Mouse (Mus musculus) forebrain, postnatal 0 days (tissue): ENCODE measurements around the gene Gpr87. TPM values are rescaled to one million over a fixed set of nuclear protein-coding genes. Genes with fewer than 3 reads are reported as not detected.

Source experiments
- ATAC-seq: fragments of 200-750 bp; cut with Nextera tagmentation; 2 replicates; pipeline ENCODE4 v1.8.0; 2017; ENCODE audit warnings: mild to moderate bottlenecking, moderate library complexity
- DNase-seq: peaks from one replicate; pipeline ENCODE4 v3.0.0-alpha.2; 2015
- H3K27ac ChIP-seq: fragments of 300-500 bp; sonication (generic); 2 replicates; pipeline ENCODE4 v1.5.1; 2014; ENCODE audit warnings: low read depth, mild to moderate bottlenecking, antibody characterized with exemption, low read length, moderate library complexity, mixed read lengths
- H3K27me3 ChIP-seq: fragments of 300-500 bp; sonication (generic); 2 replicates; pipeline ENCODE4 v1.6.1; 2014; ENCODE audit warnings: mild to moderate bottlenecking, low read length, mixed read lengths; ENCODE audit not compliant: insufficient read depth
- H3K36me3 ChIP-seq: fragments of 300-500 bp; sonication (generic); 2 replicates; pipeline ENCODE4 v1.6.1; 2014; ENCODE audit warnings: mild to moderate bottlenecking, moderate library complexity; ENCODE audit not compliant: insufficient read depth
- H3K4me1 ChIP-seq: fragments of 300-500 bp; sonication (generic); 2 replicates; pipeline ENCODE4 v1.6.1; 2014; ENCODE audit warnings: antibody characterized with exemption; ENCODE audit not compliant: insufficient read depth
- H3K4me2 ChIP-seq: fragments of 300-500 bp; sonication (generic); 2 replicates; pipeline ENCODE4 v1.6.1; 2014; ENCODE audit warnings: low read depth, mild to moderate bottlenecking, moderate library complexity
- H3K4me3 ChIP-seq: fragments of 300-500 bp; sonication (generic); 2 replicates; pipeline ENCODE4 v1.5.1; 2014; ENCODE audit warnings: low read depth, low read length, mixed read lengths
- H3K9ac ChIP-seq: fragments of 300-500 bp; sonication (generic); 2 replicates; pipeline ENCODE4 v1.6.1; 2014; ENCODE audit warnings: mild to moderate bottlenecking
- H3K9me3 ChIP-seq: fragments of 300-500 bp; sonication (generic); 2 replicates; pipeline ENCODE4 v1.6.1; 2016; ENCODE audit warnings: low read length
- CTCF ChIP-seq: sonication (generic); IDR thresholded peaks from 2 replicates; pipeline ENCODE4 v1.5.1; 2016; ENCODE audit warnings: antibody characterized with exemption, control low read depth, low read depth
- WGBS: fragments of 180-500 bp; shearing (Covaris S2); extraction: QIAGEN DNeasy Blood & Tissue Kit; methylation state at CpG from one replicate; pipeline ENCODE4 v1.1.7; 2014; 5-methylcytosine and 5-hydroxymethylcytosine counted together
- polyA plus RNA-seq: library from polyadenylated mRNA; unstranded; fragments of >200 nt; fragmentation: Nextera tagmentation; extraction: Ambion mirVana; gene quantifications from 2 replicates; pipeline ENCODE4 v1.2.1, GENCODE M21; 2015
- total RNA-seq: library from RNA; depleted of rRNA; stranded (reverse); fragments of >200 nt; gene quantifications from 2 replicates; pipeline ENCODE4 v1.2.3, GENCODE M21; 2014

The Gpr87 gene
- total and polyA plus RNA-seq, 2 experiments from 2014 or later = not detected

DNA sequence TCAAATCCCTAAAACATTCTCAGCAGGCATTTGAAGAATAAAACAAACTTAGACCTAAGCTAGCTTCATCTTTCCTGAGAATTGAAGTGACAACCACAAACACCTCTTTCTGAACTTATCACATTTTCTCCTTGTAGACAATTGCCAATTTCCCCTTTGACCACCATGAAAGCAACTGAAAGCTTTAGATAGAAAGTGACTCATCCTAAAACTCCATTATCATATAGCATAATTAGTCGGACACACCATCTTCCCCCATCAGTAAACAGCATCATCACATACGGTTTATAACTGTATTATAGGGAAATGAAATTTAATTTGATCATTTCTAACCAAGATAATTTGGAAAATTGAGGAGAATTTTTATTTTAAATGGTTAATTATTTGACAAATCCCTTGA, 27.4 kb upstream of the Gpr87 start:
- 93% methylated on average over 2 of the region's 2 CpGs for WGBS
- ATAC-seq = no peak
- no peaks in the 10 kb centered on the region for H3K27me3 ChIP-seq
- H3K4me2 ChIP-seq = no peak overlapping the region
- H3K4me1 ChIP-seq = no peaks in the 10 kb centered on the region
- H3K36me3 ChIP-seq = no peaks in the 10 kb centered on the region
- no peak overlapping the region for H3K4me3 ChIP-seq
- H3K9ac ChIP-seq = no peak overlapping the region
- H3K9me3 ChIP-seq = no peaks in the 10 kb centered on the region
- DNase-seq = no peak
- no peak for TF ChIP-seq CTCF
- H3K27ac ChIP-seq = no peak overlapping the region

DNA sequence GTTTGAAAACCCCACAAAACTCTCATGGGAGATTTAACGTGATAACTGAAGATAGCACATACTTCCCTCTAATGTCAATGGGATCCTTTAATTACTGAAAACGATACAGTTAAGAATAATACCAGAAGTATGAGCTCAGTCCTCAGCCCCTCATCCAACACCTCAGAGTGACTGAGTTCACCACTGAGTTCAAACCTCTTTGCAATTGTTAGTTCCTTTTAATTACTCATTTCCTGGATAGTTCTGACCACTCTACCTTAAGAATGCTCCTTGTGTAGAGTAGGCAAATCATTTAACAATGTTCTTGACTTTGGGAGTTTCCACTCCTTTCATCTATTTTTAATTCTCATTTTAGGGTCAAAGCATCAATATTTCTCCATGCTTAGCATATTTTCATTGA, 24.4 kb upstream of the Gpr87 start:
- Histone ChIP-seq H3K27ac (no peak overlapping the region), H3K4me2 (no peak overlapping the region), H3K36me3 (no peaks in the 10 kb centered on the region), H3K27me3 (no peaks in the 10 kb centered on the region), H3K9me3 (no peaks in the 10 kb centered on the region), H3K4me3 (no peak overlapping the region), H3K9ac (no peak overlapping the region), H3K4me1 (no peaks in the 10 kb centered on the region)
- TF ChIP-seq CTCF = no peak
- no peak for ATAC-seq
- WGBS = 83% methylated on average over 2 of the region's 2 CpGs
- DNase-seq = no peak

GRCm38 (mm10) chr3:59217211-59217610, 22.3 kb upstream of the Gpr87 start:
- Histone ChIP-seq H3K9me3 (no peaks in the 10 kb centered on the region), H3K27me3 (no peaks in the 10 kb centered on the region), H3K4me3 (no peak overlapping the region), H3K27ac (no peak overlapping the region), H3K4me2 (no peak overlapping the region), H3K36me3 (no peaks in the 10 kb centered on the region), H3K9ac (no peak overlapping the region), H3K4me1 (no peaks in the 10 kb centered on the region)
- 91% methylated on average over 10 of the region's 10 CpGs for WGBS
- TF ChIP-seq CTCF = no peak
- no peak for DNase-seq
- no peak for ATAC-seq

- H3K27me3 ChIP-seq = no peaks in the 10 kb centered on the region
- no peak overlapping the region for H3K9ac ChIP-seq
- H3K4me1 ChIP-seq = no peaks in the 10 kb centered on the region
- ATAC-seq = no peak
- H3K4me3 ChIP-seq = no peak overlapping the region
- TF ChIP-seq CTCF = no peak
- no peak overlapping the region for H3K27ac ChIP-seq
- no peak for DNase-seq
- no peak overlapping the region for H3K4me2 ChIP-seq
- no peaks in the 10 kb centered on the region for H3K9me3 ChIP-seq
- no peaks in the 10 kb centered on the region; the same call in 1 of the 2 replicates for H3K36me3 ChIP-seq
Measured at GRCm38 (mm10) chr3:59212404-59212803, 17.5 kb upstream of the Gpr87 start.

- Histone ChIP-seq H3K9ac (no peak overlapping the region), H3K27ac (no peak overlapping the region), H3K4me1 (no peaks in the 10 kb centered on the region), H3K4me2 (no peak overlapping the region), H3K27me3 (no peaks in the 10 kb centered on the region), H3K9me3 (no peaks in the 10 kb centered on the region), H3K36me3 (no peaks in the 10 kb centered on the region; the same call in 1 of the 2 replicates), H3K4me3 (no peak overlapping the region)
- WGBS = 91% methylated on average over 8 of the region's 8 CpGs
- TF ChIP-seq CTCF = no peak
- ATAC-seq (no peak), DNase-seq (no peak)
Measured at GRCm38 (mm10) chr3:59211784-59212183, 16.9 kb upstream of the Gpr87 start.

DNA sequence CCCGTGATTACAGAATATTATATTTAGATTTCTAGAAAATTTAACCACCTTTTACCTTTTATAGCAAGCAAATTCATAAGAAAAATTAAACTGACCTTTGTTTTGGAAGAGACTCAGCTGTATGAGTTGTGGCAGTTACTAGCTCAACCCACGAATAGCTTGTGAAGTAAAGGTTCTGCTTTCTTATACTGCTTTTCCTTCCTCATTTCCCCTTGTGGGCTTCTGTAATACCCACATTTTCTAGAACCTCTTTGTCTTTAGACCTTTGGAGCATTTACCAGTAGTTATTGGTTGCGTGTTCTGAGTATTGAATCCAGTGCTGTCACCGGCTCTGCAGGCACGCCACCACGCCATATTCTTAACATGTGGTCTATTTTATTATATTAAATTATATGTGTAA, 15.8 kb upstream of the Gpr87 start, which contains the start of gene P2ry13:
TSS of gene P2ry13 (minus strand) at position 156 of the 400 bp plus-strand sequence.
- no peaks in the 10 kb centered on the region; the same call in 1 of the 2 replicates for H3K36me3 ChIP-seq
- no peak within 1 kb of the TSS for H3K4me2 ChIP-seq
- no peak for DNase-seq
- no peaks in the 10 kb centered on the region for H3K4me1 ChIP-seq
- WGBS = 92% methylated on average over 6 of the region's 6 CpGs
- no peak within 1 kb of the TSS for H3K9ac ChIP-seq
- H3K27ac ChIP-seq = no peak within 1 kb of the TSS
- H3K27me3 ChIP-seq = no peaks in the 10 kb centered on the region
- no peak for TF ChIP-seq CTCF
- no peak within 1 kb of the TSS for H3K4me3 ChIP-seq
- no peaks in the 10 kb centered on the region for H3K9me3 ChIP-seq
- ATAC-seq = no peak

- no peak overlapping the region for H3K27ac ChIP-seq
- WGBS = 80% methylated on average over 8 of the region's 8 CpGs
- H3K4me3 ChIP-seq = no peak overlapping the region
- no peak for ATAC-seq
- no peak for TF ChIP-seq CTCF
- no peaks in the 10 kb centered on the region for H3K9me3 ChIP-seq
- no peaks in the 10 kb centered on the region for H3K27me3 ChIP-seq
- no peaks in the 10 kb centered on the region for H3K4me1 ChIP-seq
- H3K9ac ChIP-seq = no peak overlapping the region
- H3K4me2 ChIP-seq = no peak overlapping the region
- DNase-seq = no peak
- no peaks in the 10 kb centered on the region; the same call in 1 of the 2 replicates for H3K36me3 ChIP-seq
Measured at GRCm38 (mm10) chr3:59210089-59210488, 15.2 kb upstream of the Gpr87 start.
